Mouse (Mus musculus) hindbrain, embryonic 11.5 days (tissue): ENCODE measurements at regions not wholly inside any gene's neighbourhood (a gene's known extent, or its start where the extent isn't known, plus 50 kb on each side); places are given as distances from the start of the nearest gene placed in this dataset.

Experiments used
- ATAC-seq: fragments of 200-750 bp; cut with Nextera tagmentation; 2 replicates; pipeline ENCODE4 v1.8.0; 2017; ENCODE audit warnings: mild to moderate bottlenecking, moderate TSS enrichment, moderate library complexity; ENCODE audit not compliant: low FRiP score
- DNase-seq: peaks from one replicate; pipeline ENCODE4 v3.0.0-alpha.2; 2015; ENCODE audit warnings: low spot score
- H3K27ac ChIP-seq: fragments of 300-500 bp; sonication (generic); 2 replicates; pipeline ENCODE4 v1.5.1; 2014; ENCODE audit warnings: mild to moderate bottlenecking, low read depth, low read length
- H3K27me3 ChIP-seq: fragments of 300-500 bp; sonication (generic); 2 replicates; pipeline ENCODE4 v1.6.1; 2014; ENCODE audit warnings: mild to moderate bottlenecking, low read length, moderate library complexity, mixed read lengths; ENCODE audit not compliant: control insufficient read depth, insufficient read depth
- H3K36me3 ChIP-seq: fragments of 300-500 bp; sonication (generic); 2 replicates; pipeline ENCODE4 v1.6.1; 2014; ENCODE audit warnings: mild to moderate bottlenecking, low read length, moderate library complexity, mixed read lengths; ENCODE audit not compliant: control insufficient read depth, insufficient read depth
- H3K4me1 ChIP-seq: fragments of 300-500 bp; sonication (generic); replicated peaks from 2 replicates; pipeline ENCODE4 v1.6.1; 2014; ENCODE audit warnings: low read length, mixed read lengths; ENCODE audit not compliant: control insufficient read depth, insufficient read depth
- H3K4me2 ChIP-seq: fragments of 300-500 bp; sonication (generic); replicated peaks from 2 replicates; pipeline ENCODE4 v1.6.1; 2014; ENCODE audit warnings: mild to moderate bottlenecking, low read depth, low read length
- H3K4me3 ChIP-seq: fragments of 300-500 bp; sonication (generic); 2 replicates; pipeline ENCODE4 v1.5.1; 2014; ENCODE audit warnings: low read depth, low read length
- H3K9ac ChIP-seq: fragments of 300-500 bp; sonication (generic); 2 replicates; pipeline ENCODE4 v1.6.1; 2014; ENCODE audit warnings: low read depth, low read length
- H3K9me3 ChIP-seq: fragments of 300-500 bp; sonication (generic); 2 replicates; pipeline ENCODE4 v1.6.1; 2016; ENCODE audit warnings: low read length; ENCODE audit not compliant: control insufficient read depth
- WGBS: fragments of 180-500 bp; shearing (Covaris S2); extraction: QIAGEN DNeasy Blood & Tissue Kit; methylation state at CpG from one replicate; pipeline ENCODE4 v1.1.7; 2014; 5-methylcytosine and 5-hydroxymethylcytosine counted together

GRCm38 (mm10) chr13:28878692-28879091 lies 74.8 kb downstream of the Sox4 start:
- no peak for ATAC-seq

DNA sequence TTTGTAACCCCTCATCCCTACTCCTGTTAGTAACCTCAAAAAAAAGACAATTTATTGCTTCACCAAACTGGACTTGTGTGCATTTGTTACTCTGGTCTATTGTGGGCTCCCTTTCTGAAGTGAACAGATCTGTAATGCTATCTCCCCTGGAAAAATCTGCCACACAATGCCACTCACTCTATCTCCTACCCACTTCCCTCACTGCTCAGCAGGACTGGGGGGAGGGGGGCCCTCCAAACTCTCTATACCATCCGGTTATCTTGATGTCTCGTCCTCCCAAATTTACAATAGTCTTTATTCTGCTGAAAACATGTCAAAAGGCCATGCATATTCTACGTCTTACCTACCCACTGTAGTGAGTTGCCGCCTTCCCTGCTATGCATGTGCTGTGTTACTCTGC lies 76.7 kb downstream of the Sox4 start:
- DNase-seq (no peak), ATAC-seq (no peak)
- 72% methylated on average over 4 of the region's 4 CpGs for WGBS
- Histone ChIP-seq H3K4me2 (no peak overlapping the region), H3K9ac (no peak overlapping the region), H3K27me3 (no peaks in the 10 kb centered on the region), H3K27ac (no peak overlapping the region), H3K4me1 (peaks cover under 1% of the 10 kb centered on the region; the same call in 1 of the 2 replicates), H3K36me3 (no peaks in the 10 kb centered on the region), H3K9me3 (no peaks in the 10 kb centered on the region), H3K4me3 (no peak overlapping the region)

More at GRCm38 (mm10) chr13:28878692-28879091, 74.8 kb downstream of the Sox4 start:
- Histone ChIP-seq H3K27me3 (no peaks in the 10 kb centered on the region), H3K9ac (no peak overlapping the region; the same call in 1 of the 2 replicates), H3K4me2 (no peak overlapping the region), H3K36me3 (no peaks in the 10 kb centered on the region), H3K9me3 (no peaks in the 10 kb centered on the region), H3K4me3 (no peak overlapping the region), H3K27ac (no peak overlapping the region), H3K4me1 (peaks cover 4% of the 10 kb centered on the region; the same call in 1 of the 2 replicates)
- no peak for DNase-seq
- WGBS = 93% methylated on average over 3 of the region's 3 CpGs

DNA sequence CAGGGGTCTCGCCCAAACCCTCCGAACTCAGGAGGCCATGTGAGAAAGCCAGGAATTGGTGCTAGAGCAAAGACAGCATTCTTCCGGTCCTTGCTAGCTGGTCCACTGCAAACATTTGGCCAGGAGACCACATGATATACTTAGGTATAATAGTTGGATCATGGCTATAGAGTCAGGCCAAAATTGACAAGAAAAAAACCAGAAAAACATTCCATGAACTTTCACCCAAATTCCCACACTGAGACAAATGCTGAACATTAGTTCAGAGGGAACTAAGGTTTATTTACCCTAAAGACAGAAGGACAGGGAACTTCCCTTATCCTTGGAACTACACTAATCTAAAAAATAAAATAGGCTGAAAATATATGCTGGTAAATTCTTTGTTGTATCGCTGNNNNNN lies 82.8 kb downstream of the Sox4 start:
- 0 out of 2 replicates have a peak, but pooled peaks cover 3% of the 10 kb centered on the region for H3K36me3 ChIP-seq
- no peak for ATAC-seq
- WGBS = 92% methylated on average over 4 of the region's 4 CpGs

DNA sequence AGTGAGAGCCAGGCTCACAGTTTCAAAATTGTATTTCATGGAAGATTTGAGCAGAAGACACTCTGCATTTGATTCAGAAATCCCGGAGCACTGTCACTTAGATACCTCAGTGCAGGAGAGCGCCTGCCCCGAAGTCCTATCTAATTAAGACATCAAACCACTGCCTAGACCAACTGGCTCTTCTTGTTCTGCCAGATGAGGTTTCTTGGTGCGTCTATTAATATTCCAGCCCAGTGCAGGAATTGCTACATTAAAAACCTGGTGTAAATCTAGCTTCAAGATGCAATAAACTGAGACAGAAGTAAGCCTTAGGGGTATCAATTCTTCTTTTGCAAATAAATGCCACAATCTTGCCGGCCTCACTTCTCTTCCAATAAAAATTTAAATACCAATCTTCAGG lies 86.3 kb downstream of the Sox4 start:
- Histone ChIP-seq H3K36me3 (0 out of 2 replicates have a peak, but pooled peaks cover 9% of the 10 kb centered on the region), H3K4me2 (no peak overlapping the region), H3K9ac (no peak overlapping the region), H3K4me3 (no peak overlapping the region), H3K27me3 (no peaks in the 10 kb centered on the region), H3K4me1 (no peaks in the 10 kb centered on the region), H3K27ac (no peak overlapping the region), H3K9me3 (no peaks in the 10 kb centered on the region)
- no peak for ATAC-seq
- WGBS = 75% methylated on average over 5 of the region's 5 CpGs
- no peak for DNase-seq

More for the DNA sequence above, 82.8 kb downstream of the Sox4 start:
- H3K9me3 ChIP-seq = no peaks in the 10 kb centered on the region
- no peak overlapping the region for H3K27ac ChIP-seq
- H3K4me2 ChIP-seq = no peak overlapping the region
- H3K4me1 ChIP-seq = no peaks in the 10 kb centered on the region
- H3K27me3 ChIP-seq = no peaks in the 10 kb centered on the region
- H3K4me3 ChIP-seq = no peak overlapping the region
- H3K9ac ChIP-seq = no peak overlapping the region
- DNase-seq = no peak

DNA sequence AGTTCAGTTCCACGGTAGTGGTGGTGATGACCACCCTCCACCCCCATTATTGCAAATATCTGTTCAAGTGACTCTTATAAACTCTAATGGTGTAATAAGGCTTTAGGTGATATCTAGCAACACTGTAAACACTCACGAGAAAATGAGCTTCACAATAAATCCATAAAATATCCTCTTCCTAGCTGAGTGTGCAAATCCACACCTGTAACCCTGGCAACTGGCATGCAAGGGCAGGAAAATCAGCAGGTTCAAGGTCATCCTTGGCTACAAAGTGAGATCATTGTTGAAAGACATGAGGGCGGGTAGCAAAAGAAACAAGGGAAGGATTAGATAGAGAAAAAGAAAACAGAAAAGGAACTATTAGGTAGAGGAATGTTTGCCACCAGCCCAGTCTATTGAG lies 86.8 kb downstream of the Sox4 start:
- no peak for DNase-seq
- 0 out of 2 replicates have a peak, but pooled peaks cover 9% of the 10 kb centered on the region for H3K36me3 ChIP-seq
- H3K4me1 ChIP-seq = no peaks in the 10 kb centered on the region
- H3K9ac ChIP-seq = no peak overlapping the region
- no peak overlapping the region for H3K4me3 ChIP-seq
- no peaks in the 10 kb centered on the region for H3K27me3 ChIP-seq
- H3K27ac ChIP-seq = no peak overlapping the region
- no peaks in the 10 kb centered on the region for H3K9me3 ChIP-seq
- no peak overlapping the region for H3K4me2 ChIP-seq
- WGBS = 90% methylated on average over 3 of the region's 3 CpGs
- no peak for ATAC-seq

GRCm38 (mm10) chr13:28860601-28861000 lies 92.9 kb downstream of the Sox4 start:
- no peak for ATAC-seq
- H3K9me3 ChIP-seq = no peaks in the 10 kb centered on the region
- no peak for DNase-seq
- H3K4me1 ChIP-seq = no peaks in the 10 kb centered on the region
- WGBS = 74% methylated on average over 2 of the region's 2 CpGs
- H3K27ac ChIP-seq = no peak overlapping the region
- H3K9ac ChIP-seq = no peak overlapping the region
- no peaks in the 10 kb centered on the region for H3K27me3 ChIP-seq
- H3K36me3 ChIP-seq = 0 out of 2 replicates have a peak, but pooled peaks cover 7% of the 10 kb centered on the region
- H3K4me3 ChIP-seq = no peak overlapping the region
- H3K4me2 ChIP-seq = no peak overlapping the region

- Histone ChIP-seq H3K4me1 (no peaks in the 10 kb centered on the region), H3K9me3 (no peaks in the 10 kb centered on the region), H3K27ac (no peak overlapping the region), H3K36me3 (0 out of 2 replicates have a peak, but pooled peaks cover 4% of the 10 kb centered on the region), H3K27me3 (no peaks in the 10 kb centered on the region), H3K4me3 (no peak overlapping the region), H3K9ac (no peak overlapping the region), H3K4me2 (no peak overlapping the region)
- no peak for ATAC-seq
- DNase-seq = no peak
- 47% methylated on average over 11 of the region's 11 CpGs for WGBS
Measured at GRCm38 (mm10) chr13:28859829-28860427, 93.6 kb downstream of the Sox4 start.

DNA sequence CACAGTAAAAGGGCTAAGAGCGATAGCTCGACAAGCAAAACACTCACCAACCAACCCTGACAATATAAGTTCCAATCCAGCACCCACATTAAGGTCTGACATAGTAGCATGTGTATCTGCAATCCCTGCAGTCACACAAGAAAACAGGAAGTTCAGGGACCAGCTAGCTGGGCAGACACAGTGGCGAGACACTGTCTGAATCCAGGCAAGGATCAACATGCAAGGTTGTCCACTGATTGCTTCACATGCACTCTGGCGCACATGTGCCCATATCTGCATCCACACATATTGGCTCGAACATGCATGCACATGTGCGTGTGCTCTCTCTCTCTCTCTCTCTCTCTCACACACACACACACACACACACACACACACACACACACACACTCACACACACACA lies 95.5 kb downstream of the Sox4 start:
- Histone ChIP-seq H3K4me2 (no peak overlapping the region), H3K36me3 (peaks cover 2% of the 10 kb centered on the region; the same call in 1 of the 2 replicates), H3K27ac (no peak overlapping the region), H3K9me3 (no peaks in the 10 kb centered on the region), H3K9ac (no peak overlapping the region), H3K4me3 (no peak overlapping the region), H3K4me1 (no peaks in the 10 kb centered on the region), H3K27me3 (no peaks in the 10 kb centered on the region)
- DNase-seq (no peak), ATAC-seq (no peak)
- WGBS = 89% methylated on average over 6 of the region's 6 CpGs

GRCm38 (mm10) chr13:28857201-28857600 lies 96.3 kb downstream of the Sox4 start:
- Histone ChIP-seq H3K4me2 (no peak overlapping the region), H3K27ac (no peak overlapping the region), H3K9me3 (no peaks in the 10 kb centered on the region), H3K4me3 (no peak overlapping the region), H3K4me1 (no peaks in the 10 kb centered on the region), H3K27me3 (no peaks in the 10 kb centered on the region), H3K36me3 (peaks cover 2% of the 10 kb centered on the region; the same call in 1 of the 2 replicates), H3K9ac (no peak overlapping the region)
- WGBS = 92% methylated on average over 6 of the region's 6 CpGs
- ATAC-seq = no peak
- DNase-seq = no peak
